Comparison of ENCODE assay signal across 18 mouse cellular contexts in the genomic region with DNA sequence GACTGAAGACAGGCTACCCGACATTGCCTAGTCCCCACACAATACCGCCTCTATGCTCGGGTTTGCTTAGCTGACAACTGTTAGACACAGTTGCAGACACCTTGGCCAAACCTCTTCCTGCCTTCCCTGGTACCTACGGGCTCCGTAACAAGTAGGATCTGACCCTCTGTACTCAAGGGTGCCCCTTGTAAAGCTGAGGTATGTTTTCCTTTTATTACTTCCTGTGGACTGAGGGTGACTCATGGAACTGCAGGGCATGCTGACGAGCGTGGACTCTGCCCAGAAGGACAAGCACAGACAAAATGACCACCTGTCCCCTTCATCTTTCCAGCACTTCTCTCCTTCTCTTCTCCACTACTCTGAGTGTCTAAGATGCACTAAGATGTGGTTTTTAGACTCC. TPM values are rescaled to one million over a fixed set of nuclear protein-coding genes. Genes with fewer than 3 reads are reported as not detected.
DNase-seq lines count a peak whose midpoint lies in the region; TF ChIP-seq lines count a peak whose summit lies in the region.
"Had no signal": no experiment of that assay in that cellular context is flagged by ENCODE, and none has a peak within 500 bp of the region (broad histone marks: within the 10 kb centered on the region; RNA-seq: fewer than 3 reads in every experiment).

No protein-coding gene starts in this region.

- TF ChIP-seq POLR2A in kidney, adult 2 months (IDR thresholded peaks at IDR 0.05; ENCODE audit: low read depth, low read length) = no peak

- no peak for TF ChIP-seq CTCF in kidney, adult 2 months (conservative IDR thresholded peaks at IDR 0.05; ENCODE audit: insufficient read depth, insufficient read length, low read depth, low read length)

- WGBS in kidney, adult 2 months = 44% methylated on average over 7 of the region's 7 CpGs
- WGBS in limb, embryonic 10.5 days = 53% methylated on average over 7 of the region's 7 CpGs

- DNase-seq in kidney, adult 2 months = peak; percentile 31
- DNase-seq in kidney, postnatal 4 days = no peak
- DNase-seq in urinary bladder, postnatal 14 days (ENCODE audit: low spot score) = peak; percentile 20
- DNase-seq in urinary bladder, postnatal 10 days (ENCODE audit: low spot score) = no peak
- no peak for DNase-seq in limb, embryonic 10.5 days (ENCODE audit: low spot score)
- DNase-seq in layer of hippocampus, adult 8-10 months (ENCODE audit: low spot score in 2 of 2) = no peak
- no peak for DNase-seq in heart, postnatal 36 days
- no peak for DNase-seq in B cell, adult 2 months
- DNase-seq: cerebellum, adult 8-10 months; heart, adult 18-20 months; kidney, postnatal 10 days; liver; lung, adult 2 months; lung, postnatal 4 days; thymus, postnatal 36 days had no signal

- no peaks in the 10 kb centered on the region for H3K36me3 ChIP-seq in kidney, adult 2 months (ENCODE audit: control insufficient read depth, insufficient read depth, low read length)
- H3K36me3 ChIP-seq in limb, embryonic 10.5 days = no peaks in the 10 kb centered on the region
- H3K36me3 ChIP-seq: embryonic facial prominence, embryonic 12.5 days; midbrain, embryonic 13.5 days had no signal

- intact Hi-C loops in heart, postnatal 36 days (cut with DNase I) = loop anchor here (5.0 kb wide), 1 partner anchor 67 kb away; no protein-coding TSS in a partner anchor

- H3K4me3 ChIP-seq in kidney, adult 2 months (ENCODE audit: insufficient read depth, low read depth, low read length) = no peak overlapping the region
- H3K4me3 ChIP-seq in limb, embryonic 10.5 days = no peak overlapping the region
- H3K4me3 ChIP-seq: embryonic facial prominence, embryonic 12.5 days; midbrain, embryonic 13.5 days had no signal

- no peaks in the 10 kb centered on the region for H3K27me3 ChIP-seq in kidney, adult 2 months (replicated peaks; ENCODE audit: control insufficient read depth, insufficient read depth, low read length)
- H3K27me3 ChIP-seq in limb, embryonic 10.5 days (ENCODE audit: low read depth, poor library complexity, severe bottlenecking) = peaks cover 8% of the 10 kb centered on the region; the same call in 1 of the 2 replicates
- H3K27me3 ChIP-seq: embryonic facial prominence, embryonic 12.5 days had no signal

- H3K4me1 ChIP-seq in kidney, adult 2 months (ENCODE audit: control insufficient read depth, insufficient read depth, low read length) = no peaks in the 10 kb centered on the region
- H3K4me1 ChIP-seq in limb, embryonic 10.5 days = peaks cover 44% of the 10 kb centered on the region

- no peaks in the 10 kb centered on the region for H3K9me3 ChIP-seq in limb, embryonic 10.5 days (replicated peaks)
- H3K9me3 ChIP-seq: embryonic facial prominence, embryonic 12.5 days; midbrain, embryonic 13.5 days had no signal

- no peak overlapping the region for H3K27ac ChIP-seq in kidney, adult 2 months (ENCODE audit: insufficient read depth, low read depth, low read length)
- peak overlapping the region; percentile 6; the same call in 1 of the 2 replicates for H3K27ac ChIP-seq in limb, embryonic 10.5 days
- H3K27ac ChIP-seq: embryonic facial prominence, embryonic 12.5 days; hindbrain, postnatal 0 days; midbrain, embryonic 13.5 days had no signal

RNA-seq across cellular contexts. Expression of a gene that starts 1.9 kb away (rescaled TPM):
- polyA plus RNA-seq in kidney, adult 2 months (2012; rRNA removed) = 16.8 and 17.6 TPM in 2 replicates
- polyA plus RNA-seq in limb, embryonic 10.5 days (2016; fragmentation: Nextera tagmentation; extraction: Ambion mirVana) = 51.7 and 52.3 TPM in 2 replicates
- 10 to 100 TPM; 47.3 to 61.1 (median 52.1) TPM for total RNA-seq in layer of hippocampus, adult 8-10 months (2022)
- total RNA-seq in heart, postnatal 36 days (2021) = 10 to 100 TPM; 13.6 to 15.6 TPM

RNA-seq across cellular contexts. Expression of a gene that starts 7.9 kb away (rescaled TPM):
- 34.3 and 37.6 TPM in 2 replicates for polyA plus RNA-seq in kidney, adult 2 months (2012; rRNA removed)
- 65.1 and 67.5 TPM in 2 replicates for polyA plus RNA-seq in limb, embryonic 10.5 days (2016; fragmentation: Nextera tagmentation; extraction: Ambion mirVana)
- total RNA-seq in layer of hippocampus, adult 8-10 months (2022) = 10 to 100 TPM; 35.6 to 40.9 (median 37.7) TPM
- total RNA-seq in heart, postnatal 36 days (2021) = 10 to 100 TPM; 40.8 to 48.8 TPM

Comparison
In these comparisons a context has a peak if more than half of its experiments do, and no peak if none do; other contexts are left out.
1. DNase-seq: peak in kidney, adult 2 months (single experiment) and urinary bladder, postnatal 14 days (single experiment); none in kidney, postnatal 4 days (0 of 2), urinary bladder, postnatal 10 days (single experiment), limb, embryonic 10.5 days (single experiment), layer of hippocampus, adult 8-10 months (0 of 2), heart, postnatal 36 days (0 of 2) and B cell, adult 2 months (0 of 2).